Mouse (Mus musculus) liver, adult 2 months (tissue): Measurements from ENCODE around the gene Cideb.

Experiments used
- CTCF ChIP-seq: fragments of 200-500 bp; IDR thresholded peaks from 2 replicates; pipeline ENCODE4 v1.5.1; 2011; ENCODE audit warnings: low read depth, low read length, control low read depth
- POLR2A ChIP-seq: fragments of 200-500 bp; IDR thresholded peaks from 2 replicates; pipeline ENCODE4 v1.6.1; 2011; ENCODE audit warnings: low read length, control low read depth; ENCODE audit not compliant: insufficient read depth; ENCODE audit errors: extremely low read depth

DNA sequence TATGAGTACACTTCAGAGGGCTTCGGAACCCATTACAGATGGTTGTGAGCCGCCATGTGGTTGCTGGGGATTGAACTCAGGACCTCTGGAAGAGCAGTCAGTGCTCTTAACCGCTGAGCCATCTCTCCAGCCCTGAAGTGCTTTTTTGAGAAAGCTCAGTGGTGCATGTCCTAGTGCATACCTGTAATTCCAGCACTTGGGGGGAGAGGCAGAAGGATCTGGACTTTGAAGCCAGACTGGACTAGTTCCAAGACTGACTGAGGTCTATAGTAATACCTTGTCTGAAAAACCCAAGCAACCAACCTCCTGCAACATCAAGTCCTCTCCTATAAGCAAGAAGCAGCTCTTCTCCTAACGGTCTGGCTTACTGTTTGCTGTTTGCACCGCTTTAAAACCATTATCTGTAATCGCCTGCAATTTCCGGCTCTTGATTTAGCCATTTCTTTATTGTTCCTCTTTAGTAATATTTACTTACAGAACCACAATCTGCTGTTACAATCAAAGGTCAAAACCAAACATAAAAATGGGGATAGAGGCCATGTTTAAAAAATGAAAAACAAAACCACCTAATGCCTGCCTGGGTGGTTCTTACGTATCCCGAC lies 21.1 kb downstream of the Cideb start:
- TF ChIP-seq POLR2A (no peak), CTCF (no peak)
